Mouse (Mus musculus) liver, embryonic 14.5 days (tissue): ENCODE results near the gene Olfr98. TPM values are rescaled to one million over a fixed set of nuclear protein-coding genes. Genes with fewer than 3 reads are reported as not detected.

Experiments
- ATAC-seq: fragments of 200-750 bp; cut with Nextera tagmentation; 2 replicates; pipeline ENCODE4 v1.8.0; 2017; ENCODE audit warnings: moderate number of reproducible peaks, mild to moderate bottlenecking, moderate library complexity; ENCODE audit not compliant: insufficient read depth
- DNase-seq, 3 experiments: peaks; one replicate each; pipeline ENCODE4 v3.0.0-alpha.2; 2012 to 2013; ENCODE audit warnings: low read depth in 3 of 3, low spot score in 3 of 3
- H3K27ac ChIP-seq: fragments of 300-500 bp; sonication (generic); 2 replicates; pipeline ENCODE4 v1.5.1; 2014; ENCODE audit warnings: moderate library complexity, mild to moderate bottlenecking, control low read depth, inconsistent platforms
- H3K27me3 ChIP-seq: fragments of 300-500 bp; sonication (generic); 2 replicates; pipeline ENCODE4 v1.6.1; 2014; ENCODE audit warnings: mild to moderate bottlenecking, low read length, moderate library complexity; ENCODE audit not compliant: control insufficient read depth, insufficient read depth
- H3K36me3 ChIP-seq: fragments of 300-500 bp; sonication (generic); replicated peaks from 2 replicates; pipeline ENCODE4 v1.6.1; 2014; ENCODE audit warnings: low read depth; ENCODE audit not compliant: control insufficient read depth, insufficient read depth
- H3K4me1 ChIP-seq, 2 experiments: fragments of 200-500 bp in 1 of 2; fragments of 300-500 bp in 1 of 2; sonication (generic) in 1 of 2; replicated peaks; 2 replicates each; pipeline ENCODE4 v1.6.1; 2012 to 2014; ENCODE audit warnings: antibody characterized with exemption in 1 of 2, inconsistent platforms in 1 of 2, low read length in 1 of 2; ENCODE audit not compliant: control insufficient read depth in 2 of 2, insufficient read depth in 2 of 2
- H3K4me2 ChIP-seq: fragments of 300-500 bp; sonication (generic); 2 replicates; pipeline ENCODE4 v1.6.1; 2014; ENCODE audit warnings: low read depth, mild to moderate bottlenecking, control low read depth, moderate library complexity
- H3K4me3 ChIP-seq, 2 experiments: fragments of 200-500 bp in 1 of 2; fragments of 300-500 bp in 1 of 2; sonication (generic) in 1 of 2; 2 replicates each; pipeline ENCODE4 v1.5.1; 2012 to 2014; ENCODE audit warnings: low read depth in 2 of 2, low read length in 2 of 2, mild to moderate bottlenecking in 2 of 2, control low read depth in 1 of 2, inconsistent platforms in 1 of 2, moderate library complexity in 1 of 2; ENCODE audit not compliant: insufficient read depth in 1 of 2
- H3K9ac ChIP-seq: fragments of 300-500 bp; sonication (generic); replicated peaks from 2 replicates; pipeline ENCODE4 v1.6.1; 2014; ENCODE audit warnings: mild to moderate bottlenecking, control low read depth, moderate library complexity
- H3K9me3 ChIP-seq: fragments of 300-500 bp; sonication (generic); 2 replicates; pipeline ENCODE4 v1.6.1; 2016; ENCODE audit warnings: low read length, mixed read lengths; ENCODE audit not compliant: control insufficient read depth
- CTCF ChIP-seq: IDR thresholded peaks from 2 replicates; pipeline ENCODE4 v1.5.1; 2016; ENCODE audit warnings: antibody characterized with exemption, low read depth, control low read depth
- EP300 ChIP-seq: IDR thresholded peaks from 2 replicates; pipeline ENCODE4 v1.6.1; 2016; ENCODE audit warnings: antibody characterized with exemption, low read depth
- WGBS: fragments of 180-500 bp; shearing (Covaris S2); extraction: QIAGEN DNeasy Blood & Tissue Kit; methylation state at CpG from one replicate; pipeline ENCODE4 v1.1.7; 2014; ENCODE audit not compliant: insufficient replicate concordance; 5-methylcytosine and 5-hydroxymethylcytosine counted together
- polyA plus RNA-seq, 2 experiments: library from polyadenylated mRNA; depleted of rRNA in 1 of 2; stranded (reverse) in 1 of 2; unstranded in 1 of 2; fragments of >200 nt; fragmentation: Nextera tagmentation in 1 of 2; extraction: Ambion mirVana in 1 of 2; gene quantifications; 2 replicates each; pipeline versions ENCODE4 v1.2.1 to v1.2.3; 2012 to 2014

Olfr98 gene
- not detected in 2 replicates for polyA plus RNA-seq (2012; rRNA removed)
- polyA plus RNA-seq (2014; fragmentation: Nextera tagmentation; extraction: Ambion mirVana) = not detected in 2 replicates

DNA sequence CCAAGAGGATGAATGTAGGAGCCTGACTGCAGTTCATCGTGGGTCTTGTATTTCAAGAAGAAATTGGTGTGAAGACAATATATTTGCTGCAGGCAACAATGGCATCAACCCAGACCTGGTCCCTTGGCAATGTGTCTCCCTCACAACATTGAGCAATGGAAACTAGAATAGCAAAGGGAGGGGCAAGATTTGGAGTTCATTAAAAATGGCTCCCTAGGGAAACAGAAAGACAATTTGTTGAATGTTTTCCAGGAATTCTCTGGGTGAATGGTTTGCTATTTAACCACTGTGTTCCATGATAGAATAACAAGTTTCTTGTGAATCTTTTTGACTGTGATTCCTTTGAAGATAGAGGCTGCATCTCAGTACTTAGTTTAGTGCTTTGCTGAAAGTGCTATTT lies at the start of gene Olfr98:
Gene Olfr98 (minus strand): TSS at position 124 of the 400 bp plus-strand sequence.
- no peaks in the 10 kb centered on the region for H3K27me3 ChIP-seq
- no peaks in the 10 kb centered on the region for H3K4me1 ChIP-seq
- H3K4me2 ChIP-seq = no peak within 1 kb of the TSS
- ATAC-seq (no peak), DNase-seq (no peak)
- H3K4me3 ChIP-seq = no peak within 1 kb of the TSS
- TF ChIP-seq EP300 (no peak), CTCF (no peak)
- H3K27ac ChIP-seq = no peak within 1 kb of the TSS
- WGBS = 56% methylated on average over 1 of the region's 1 CpGs
- H3K36me3 ChIP-seq = no peaks in the 10 kb centered on the region
- no peaks in the 10 kb centered on the region for H3K9me3 ChIP-seq
- H3K9ac ChIP-seq = no peak within 1 kb of the TSS

DNA sequence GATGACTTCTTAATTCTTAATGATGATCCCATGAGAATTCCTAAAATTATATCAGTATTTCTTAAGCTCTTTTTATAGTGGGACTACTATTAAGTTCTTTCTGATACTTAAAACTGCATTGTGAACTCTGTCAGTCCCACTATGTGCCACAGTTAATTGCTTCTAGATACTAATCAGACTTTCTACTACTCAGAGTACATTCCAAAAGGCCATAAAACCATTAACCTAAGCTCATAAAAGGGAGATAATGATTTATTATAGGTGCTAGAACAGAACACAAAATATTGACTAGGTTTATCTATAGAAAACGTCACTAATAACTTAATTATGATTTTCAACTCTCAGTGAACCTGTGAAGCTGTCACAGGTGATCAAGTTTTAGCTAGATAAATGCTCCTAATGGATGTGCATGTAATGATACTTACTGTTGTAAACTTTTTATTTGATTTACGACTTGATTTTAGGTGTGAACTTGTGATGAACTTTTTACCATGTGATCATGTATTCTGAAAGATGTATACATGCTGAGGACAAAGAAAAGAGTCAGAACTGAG lies 46.7 kb upstream of the Olfr98 start:
- no peaks in the 10 kb centered on the region for H3K36me3 ChIP-seq
- H3K27ac ChIP-seq = no peak overlapping the region
- no peaks in the 10 kb centered on the region for H3K4me1 ChIP-seq
- no peak overlapping the region for H3K4me2 ChIP-seq
- ATAC-seq = no peak
- 27% methylated on average over 2 of the region's 2 CpGs for WGBS
- no peak for DNase-seq
- no peaks in the 10 kb centered on the region for H3K27me3 ChIP-seq
- no peaks in the 10 kb centered on the region for H3K9me3 ChIP-seq
- no peak overlapping the region for H3K4me3 ChIP-seq
- H3K9ac ChIP-seq = no peak overlapping the region
- TF ChIP-seq EP300 = no peak
- no peak for TF ChIP-seq CTCF

DNA sequence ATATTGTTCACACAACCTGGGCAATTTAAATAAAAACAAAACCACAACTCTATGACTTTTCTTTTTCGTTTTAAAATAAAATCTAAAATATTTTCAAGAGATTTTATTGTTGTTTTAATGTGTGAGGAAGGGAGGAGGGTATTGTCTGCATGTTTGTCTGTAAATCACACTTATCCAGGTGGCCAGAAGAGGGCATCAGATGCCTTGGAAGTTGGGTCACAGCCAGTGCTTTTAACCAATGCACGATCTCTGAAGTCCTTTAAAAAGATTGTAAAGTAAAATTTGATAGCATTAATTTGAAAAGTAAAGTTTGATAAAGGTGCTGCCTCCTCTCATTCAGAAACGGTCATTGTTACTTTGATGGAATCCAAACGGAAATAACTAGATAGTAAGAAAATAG lies 44.9 kb upstream of the Olfr98 start:
- DNase-seq (no peak), ATAC-seq (no peak)
- H3K9ac ChIP-seq = no peak overlapping the region
- no peak overlapping the region for H3K4me3 ChIP-seq
- no peaks in the 10 kb centered on the region for H3K9me3 ChIP-seq
- WGBS = 24% methylated on average over 4 of the region's 4 CpGs
- no peaks in the 10 kb centered on the region for H3K27me3 ChIP-seq
- no peaks in the 10 kb centered on the region for H3K4me1 ChIP-seq
- no peaks in the 10 kb centered on the region for H3K36me3 ChIP-seq
- no peak overlapping the region for H3K27ac ChIP-seq
- TF ChIP-seq CTCF = no peak
- no peak for TF ChIP-seq EP300
- H3K4me2 ChIP-seq = no peak overlapping the region

DNA sequence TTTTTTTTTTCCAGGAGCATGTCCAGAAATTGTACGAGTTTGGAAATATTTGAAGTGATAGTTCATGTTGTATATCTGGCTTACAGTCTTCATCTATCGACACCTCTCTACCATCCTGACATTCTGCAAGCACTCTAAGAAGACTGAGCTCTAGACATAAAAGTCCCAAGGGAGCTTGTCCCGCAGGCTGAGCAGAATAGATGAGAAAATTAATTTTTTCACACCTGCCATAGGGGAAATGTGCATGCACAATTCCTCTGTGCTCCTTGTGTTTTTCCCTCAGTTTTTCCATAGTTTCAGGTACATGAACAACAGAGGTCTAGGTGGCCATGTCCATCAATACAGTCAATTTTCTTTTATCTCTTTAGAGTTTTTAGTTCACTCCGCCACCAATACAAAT lies 40.7 kb upstream of the Olfr98 start, which contains the start of gene Olfr101:
Gene Olfr101 (minus strand): TSS at position 101 of the 400 bp plus-strand sequence.
- no peak for TF ChIP-seq CTCF
- TF ChIP-seq EP300 = no peak
- WGBS = 46% methylated on average over 4 of the region's 4 CpGs
- H3K9ac ChIP-seq = no peak within 1 kb of the TSS
- ATAC-seq (no peak), DNase-seq (no peak)
- no peak within 1 kb of the TSS for H3K4me3 ChIP-seq
- H3K9me3 ChIP-seq = no peaks in the 10 kb centered on the region
- no peaks in the 10 kb centered on the region for H3K4me1 ChIP-seq
- no peaks in the 10 kb centered on the region for H3K36me3 ChIP-seq
- H3K27ac ChIP-seq = no peak within 1 kb of the TSS
- no peaks in the 10 kb centered on the region for H3K27me3 ChIP-seq
- H3K4me2 ChIP-seq = no peak within 1 kb of the TSS

DNA sequence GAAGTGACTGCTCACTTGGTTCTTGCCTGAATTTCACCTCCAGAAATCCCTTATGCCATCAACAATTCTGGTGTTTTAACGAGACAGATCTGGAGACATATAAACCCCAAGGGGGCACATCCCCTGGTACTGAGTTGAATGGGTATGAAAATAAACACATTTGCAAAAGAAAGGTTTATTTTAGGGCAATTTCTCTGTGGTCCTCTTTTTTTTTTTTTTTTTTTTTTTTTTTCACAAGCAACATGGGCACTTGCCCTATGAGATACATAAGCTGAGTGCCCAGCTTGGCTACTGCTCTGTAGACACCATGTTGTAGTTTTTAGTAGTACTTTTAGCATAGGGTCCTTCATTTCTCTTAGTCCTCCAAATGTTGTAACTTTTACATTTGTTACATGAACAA lies 19.8 kb upstream of the Olfr98 start, which contains the start of gene Olfr99:
Gene Olfr99 (minus strand): TSS at position 101 of the 400 bp plus-strand sequence.
- Histone ChIP-seq H3K9me3 (no peaks in the 10 kb centered on the region), H3K4me2 (no peak within 1 kb of the TSS), H3K36me3 (no peaks in the 10 kb centered on the region), H3K4me3 (no peak within 1 kb of the TSS), H3K9ac (no peak within 1 kb of the TSS), H3K4me1 (no peaks in the 10 kb centered on the region), H3K27ac (no peak within 1 kb of the TSS), H3K27me3 (no peaks in the 10 kb centered on the region)
- ATAC-seq = no peak
- TF ChIP-seq EP300 = no peak
- no peak for TF ChIP-seq CTCF
- WGBS = 44% methylated on average over 1 of the region's 1 CpGs
- no peak for DNase-seq
